Mouse (Mus musculus) embryonic facial prominence, embryonic 12.5 days (tissue): Measurements from ENCODE around the gene Ptgir. TPM values are rescaled to one million over a fixed set of nuclear protein-coding genes. Genes with fewer than 3 reads are reported as not detected.
"Not testable (repeated sequence)": the region's sequence is repeated elsewhere in the genome, so short reads cannot be mapped to it uniquely, and the experiment has no call there.

Experiments
- ATAC-seq: fragments of 200-750 bp; cut with Nextera tagmentation; 2 replicates; pipeline ENCODE4 v1.8.0; 2017; ENCODE audit not compliant: insufficient number of reproducible peaks, insufficient read depth, low FRiP score, low TSS enrichment
- H3K27ac ChIP-seq: fragments of 300-500 bp; sonication (generic); 2 replicates; pipeline ENCODE4 v1.5.1; 2016; ENCODE audit warnings: mild to moderate bottlenecking
- H3K27me3 ChIP-seq: fragments of 300-500 bp; sonication (generic); 2 replicates; pipeline ENCODE4 v1.6.1; 2016; ENCODE audit warnings: mild to moderate bottlenecking, moderate library complexity
- H3K36me3 ChIP-seq: fragments of 300-500 bp; sonication (generic); 2 replicates; pipeline ENCODE4 v1.6.1; 2016; ENCODE audit warnings: mild to moderate bottlenecking
- H3K4me1 ChIP-seq: fragments of 300-500 bp; sonication (generic); 2 replicates; pipeline ENCODE4 v1.6.1; 2016
- H3K4me2 ChIP-seq: fragments of 300-500 bp; sonication (generic); replicated peaks from 2 replicates; pipeline ENCODE4 v1.6.1; 2016; ENCODE audit warnings: mild to moderate bottlenecking, moderate library complexity
- H3K4me3 ChIP-seq: fragments of 300-500 bp; sonication (generic); 2 replicates; pipeline ENCODE4 v1.5.1; 2016; ENCODE audit warnings: mild to moderate bottlenecking
- H3K9ac ChIP-seq: fragments of 300-500 bp; sonication (generic); 2 replicates; pipeline ENCODE4 v1.6.1; 2016; ENCODE audit warnings: mild to moderate bottlenecking, moderate library complexity
- H3K9me3 ChIP-seq: fragments of 300-500 bp; sonication (generic); 2 replicates; pipeline ENCODE4 v1.6.1; 2016; ENCODE audit warnings: mild to moderate bottlenecking, moderate library complexity
- WGBS: fragments of 180-500 bp; shearing (Covaris S2); methylation state at CpG from one replicate; pipeline ENCODE4 v1.1.7; 2016; 5-methylcytosine and 5-hydroxymethylcytosine counted together
- polyA plus RNA-seq: library from polyadenylated mRNA; unstranded; fragments of >200 nt; fragmentation: Nextera tagmentation; extraction: Ambion mirVana; gene quantifications from 2 replicates; pipeline ENCODE4 v1.2.1, GENCODE M21; 2016

The Ptgir gene
- polyA plus RNA-seq, 1 experiment from 2014 or later = 1.7 TPM

GRCm38 (mm10) chr7:16945419-16945818 lies 39.1 kb downstream of the Ptgir start:
- Histone ChIP-seq H3K27ac (no peak overlapping the region), H3K4me2 (peak overlapping the region; percentile 70), H3K27me3 (peaks cover 49% of the 10 kb centered on the region), H3K9me3 (no peaks in the 10 kb centered on the region), H3K4me3 (peak overlapping the region; percentile 62), H3K36me3 (no peaks in the 10 kb centered on the region), H3K4me1 (peaks cover 41% of the 10 kb centered on the region), H3K9ac (peak overlapping the region; percentile 66; the same call in 1 of the 2 replicates)
- no peak for ATAC-seq
- 12% methylated on average over 17 of the region's 17 CpGs for WGBS

GRCm38 (mm10) chr7:16946441-16947348 lies 40.4 kb downstream of the Ptgir start:
- no peaks in the 10 kb centered on the region for H3K36me3 ChIP-seq
- ATAC-seq = no peak
- peak overlapping the region; percentile 9; the same call in 1 of the 2 replicates for H3K27ac ChIP-seq
- peak overlapping the region; percentile 70 for H3K4me2 ChIP-seq
- peaks cover 51% of the 10 kb centered on the region for H3K27me3 ChIP-seq
- H3K4me3 ChIP-seq = peak overlapping the region; percentile 62
- H3K9ac ChIP-seq = peak overlapping the region; percentile 44
- peaks cover 43% of the 10 kb centered on the region for H3K4me1 ChIP-seq
- WGBS = 2% methylated on average over 48 of the region's 53 CpGs
- H3K9me3 ChIP-seq = no peaks in the 10 kb centered on the region

- peak overlapping the region; percentile 70 for H3K4me2 ChIP-seq
- no peaks in the 10 kb centered on the region for H3K9me3 ChIP-seq
- peak overlapping the region; percentile 9; the same call in 1 of the 2 replicates for H3K27ac ChIP-seq
- H3K36me3 ChIP-seq = no peaks in the 10 kb centered on the region
- no peak overlapping the region for H3K9ac ChIP-seq
- H3K4me1 ChIP-seq = peaks cover 43% of the 10 kb centered on the region
- peak overlapping the region; percentile 62 for H3K4me3 ChIP-seq
- ATAC-seq = no peak
- H3K27me3 ChIP-seq = peaks cover 51% of the 10 kb centered on the region
- 13% methylated on average over 20 of the region's 22 CpGs for WGBS
These were observed 41.1 kb downstream of the Ptgir start for GRCm38 (mm10) chr7:16947349-16947895.

- Histone ChIP-seq H3K4me1 (peaks cover 43% of the 10 kb centered on the region), H3K36me3 (no peaks in the 10 kb centered on the region), H3K4me2 (peak overlapping the region; percentile 70), H3K9me3 (no peaks in the 10 kb centered on the region), H3K4me3 (0 out of 2 replicates have a peak overlapping the region, but pooled peaks have one; percentile 62), H3K9ac (no peak overlapping the region), H3K27me3 (peaks cover 51% of the 10 kb centered on the region), H3K27ac (no peak overlapping the region)
- 12% methylated on average over 4 of the region's 4 CpGs for WGBS
- peak; percentile 16; the same call in 1 of the 2 replicates for ATAC-seq
These were observed 41.7 kb downstream of the Ptgir start for GRCm38 (mm10) chr7:16947959-16948361.

- H3K4me1 ChIP-seq = peaks cover 41% of the 10 kb centered on the region
These were observed 42.7 kb downstream of the Ptgir start for GRCm38 (mm10) chr7:16948923-16949458.

GRCm38 (mm10) chr7:16949908-16950841 lies 43.9 kb downstream of the Ptgir start:
- Histone ChIP-seq H3K27me3 (peaks cover 47% of the 10 kb centered on the region), H3K36me3 (no peaks in the 10 kb centered on the region), H3K4me1 (peaks cover 37% of the 10 kb centered on the region), H3K4me2 (peak overlapping the region; percentile 59), H3K27ac (no peak overlapping the region), H3K9ac (peak overlapping the region; percentile 42; the same call in 1 of the 2 replicates), H3K9me3 (no peaks in the 10 kb centered on the region), H3K4me3 (peak overlapping the region; percentile 34)
- 10% methylated on average over 29 of the region's 29 CpGs for WGBS
- ATAC-seq = peak; percentile 13; the same call in 1 of the 2 replicates

More at GRCm38 (mm10) chr7:16948923-16949458, 42.7 kb downstream of the Ptgir start:
- ATAC-seq = no peak
- Histone ChIP-seq H3K9me3 (no peaks in the 10 kb centered on the region), H3K27me3 (peaks cover 51% of the 10 kb centered on the region), H3K9ac (no peak overlapping the region), H3K4me2 (0 out of 2 replicates have a peak overlapping the region, but pooled peaks have one; percentile 70), H3K27ac (no peak overlapping the region), H3K36me3 (no peaks in the 10 kb centered on the region), H3K4me3 (no peak overlapping the region)
- WGBS = 55% methylated on average over 8 of the region's 8 CpGs

- Histone ChIP-seq H3K4me1 (peaks cover 34% of the 10 kb centered on the region), H3K9me3 (no peaks in the 10 kb centered on the region), H3K27me3 (peaks cover 38% of the 10 kb centered on the region), H3K4me3 (no peak overlapping the region), H3K9ac (no peak overlapping the region), H3K27ac (no peak overlapping the region), H3K36me3 (no peaks in the 10 kb centered on the region), H3K4me2 (no peak overlapping the region)
- no peak for ATAC-seq
- 26% methylated on average over 18 of the region's 18 CpGs for WGBS
These were observed 44.8 kb downstream of the Ptgir start for GRCm38 (mm10) chr7:16950861-16951635.

- not testable (repeated sequence) for H3K27ac ChIP-seq, H3K9me3 ChIP-seq, H3K9ac ChIP-seq, H3K4me3 ChIP-seq, ATAC-seq, H3K4me2 ChIP-seq, H3K4me1 ChIP-seq, H3K36me3 ChIP-seq
- WGBS = 64% methylated on average over 2 of the region's 2 CpGs
- peaks cover 11% of the 10 kb centered on the region for H3K27me3 ChIP-seq
These were observed 47.5 kb downstream of the Ptgir start for GRCm38 (mm10) chr7:16953776-16954175.

GRCm38 (mm10) chr7:16955712-16956111 lies 49.4 kb downstream of the Ptgir start:
- Histone ChIP-seq H3K4me3 (no peak overlapping the region), H3K4me1 (peaks cover 6% of the 10 kb centered on the region), H3K36me3 (no peaks in the 10 kb centered on the region), H3K27me3 (no peaks in the 10 kb centered on the region), H3K9me3 (no peaks in the 10 kb centered on the region), H3K9ac (no peak overlapping the region), H3K4me2 (no peak overlapping the region), H3K27ac (no peak overlapping the region)
- ATAC-seq = no peak
- WGBS = 82% methylated on average over 4 of the region's 4 CpGs

GRCm38 (mm10) chr7:16956410-16957265 lies 50.3 kb downstream of the Ptgir start:
- WGBS = 71% methylated on average over 15 of the region's 15 CpGs
- no peak overlapping the region for H3K27ac ChIP-seq

More at GRCm38 (mm10) chr7:16956410-16957265, 50.3 kb downstream of the Ptgir start:
- no peak for ATAC-seq
- Histone ChIP-seq H3K4me1 (peaks cover 4% of the 10 kb centered on the region), H3K4me3 (no peak overlapping the region), H3K27me3 (no peaks in the 10 kb centered on the region), H3K9me3 (no peaks in the 10 kb centered on the region), H3K36me3 (no peaks in the 10 kb centered on the region), H3K4me2 (no peak overlapping the region), H3K9ac (no peak overlapping the region)
